Mouse (Mus musculus) hindlimb bud, embryonic 11.5 days (tissue): ENCODE results near the gene Acadvl.

Experiments used
- DNase-seq: peaks from one replicate; pipeline ENCODE4 v3.0.0-alpha.2; 2012; ENCODE audit warnings: low read depth, low spot score; ENCODE audit errors: extremely low spot score

Acadvl gene

GRCm38 (mm10) chr11:70014880-70015558, at the start of gene Acadvl:
TSS of gene Acadvl (minus strand) at chr11:70015411.
- no peak for DNase-seq

DNA sequence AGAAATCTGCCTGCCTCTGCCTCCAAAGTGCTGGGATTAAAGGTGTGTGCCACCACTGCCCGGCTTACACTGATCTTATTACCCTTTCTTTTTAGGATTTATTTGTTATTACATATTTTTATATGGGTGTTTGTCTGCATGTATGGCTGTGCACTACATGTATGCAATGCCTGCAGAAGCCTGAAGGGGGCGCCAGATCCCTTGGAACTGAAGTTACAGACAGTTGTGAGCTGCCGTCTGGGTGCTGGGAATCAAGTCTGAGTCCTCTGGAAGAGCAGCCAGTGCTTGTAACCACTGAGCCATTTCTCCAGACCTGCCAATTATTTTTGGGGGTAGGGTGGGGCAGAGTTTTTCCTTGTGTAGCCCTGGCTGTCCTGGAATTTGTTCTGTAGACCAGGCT, 47.8 kb upstream of the Acadvl start:
- DNase-seq = no peak

DNA sequence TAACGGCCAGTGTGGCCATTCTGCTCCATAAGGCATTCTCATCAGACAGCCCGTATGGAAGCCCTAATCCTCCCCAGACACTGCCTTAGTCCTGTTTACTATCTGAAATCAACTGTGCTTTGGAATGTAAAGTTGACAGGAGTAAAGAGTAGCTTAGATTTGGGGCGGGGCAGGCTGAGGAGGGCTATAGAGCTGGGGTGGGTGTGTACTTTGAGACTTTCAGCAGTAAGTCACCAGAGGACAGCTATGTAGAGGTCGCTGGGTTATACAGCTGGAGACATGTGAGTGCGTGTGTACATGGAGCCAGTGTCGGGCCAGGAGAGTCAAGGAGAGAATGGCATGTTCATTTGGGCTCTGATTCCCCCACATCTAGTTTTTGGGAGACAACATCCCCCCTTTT, 44.7 kb upstream of the Acadvl start:
- DNase-seq = no peak

- DNase-seq = no peak
Measured at GRCm38 (mm10) chr11:70057805-70058204, 42.6 kb upstream of the Acadvl start.

DNA sequence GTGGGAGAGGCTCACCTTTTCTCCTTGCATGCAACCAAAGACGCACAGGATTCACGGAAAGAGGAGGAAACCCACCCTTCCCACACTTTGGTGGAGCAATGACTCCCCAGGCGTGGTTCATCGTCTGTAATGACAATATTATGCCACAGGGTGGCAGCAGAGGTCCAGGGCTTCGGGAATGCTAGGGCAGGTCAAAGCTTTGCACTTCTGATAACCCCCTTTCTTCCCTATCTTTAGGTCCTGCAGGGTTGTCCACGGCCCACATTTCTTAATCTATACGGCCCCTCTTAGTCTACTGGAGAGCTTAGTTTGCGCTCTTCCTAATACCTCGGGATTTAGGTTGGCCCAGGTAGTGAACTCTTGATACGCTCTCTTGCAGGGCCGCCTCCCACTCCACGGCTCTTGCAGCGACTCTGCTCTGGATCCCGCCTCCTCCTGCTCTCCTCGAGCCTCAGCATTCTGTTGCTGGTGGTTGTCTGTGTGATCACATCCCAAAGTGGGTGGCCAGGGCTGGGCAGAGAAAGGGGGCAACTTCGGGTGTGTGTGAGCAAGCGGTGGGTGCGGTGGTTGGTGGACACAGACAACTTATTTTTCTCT, 40.5 kb upstream of the Acadvl start:
- DNase-seq = peak; percentile 70

- DNase-seq = no peak
Measured at GRCm38 (mm10) chr11:70053898-70054570, 38.8 kb upstream of the Acadvl start, which contains the start of gene Asgr1. TSS of gene Asgr1 (plus strand) at chr11:70054085.

GRCm38 (mm10) chr11:70053156-70053555, 37.9 kb upstream of the Acadvl start:
- no peak for DNase-seq

DNA sequence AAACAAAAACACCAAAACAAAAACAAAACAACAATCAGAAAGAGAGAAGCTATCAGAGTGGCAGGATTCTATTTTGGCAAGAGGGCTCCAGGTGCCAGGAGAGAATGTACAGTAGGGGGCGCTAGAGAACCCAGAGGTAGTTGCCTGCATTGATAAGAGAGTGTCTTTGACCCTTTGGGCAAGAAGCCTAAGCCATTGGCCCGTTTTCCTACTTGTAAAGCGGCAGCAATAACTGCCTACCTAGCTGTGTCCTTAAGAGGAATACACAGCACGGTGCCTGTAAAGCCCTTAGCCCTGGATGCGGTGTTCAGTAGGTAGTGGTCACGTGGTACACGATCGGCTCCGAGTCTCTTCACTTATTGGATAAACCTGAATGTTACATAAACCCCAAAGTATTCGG, 34.6 kb upstream of the Acadvl start:
- DNase-seq = no peak

- no peak for DNase-seq
Measured at GRCm38 (mm10) chr11:70049366-70049765, 34.2 kb upstream of the Acadvl start.

GRCm38 (mm10) chr11:70045435-70045834, 30.2 kb upstream of the Acadvl start:
- DNase-seq = no peak

DNA sequence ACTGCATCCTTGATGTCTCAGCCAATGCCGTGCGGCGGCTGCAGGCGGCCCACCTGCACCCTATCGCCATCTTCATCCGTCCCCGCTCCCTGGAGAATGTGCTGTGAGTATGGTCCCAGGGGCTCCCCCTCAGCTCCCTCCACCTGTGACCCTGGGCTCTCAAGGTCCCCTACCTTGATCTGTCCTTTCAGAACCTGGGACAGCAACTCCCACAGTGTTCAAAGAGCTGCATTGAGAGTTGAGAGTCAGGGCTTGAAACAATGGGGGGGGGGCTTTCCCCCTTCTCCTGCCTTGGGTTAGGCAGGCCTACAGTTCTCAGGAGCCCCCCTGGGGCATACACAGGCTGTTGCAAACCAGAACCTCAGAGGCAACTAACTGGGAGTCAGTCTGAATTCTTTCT, 28.5 kb upstream of the Acadvl start:
- no peak for DNase-seq

DNA sequence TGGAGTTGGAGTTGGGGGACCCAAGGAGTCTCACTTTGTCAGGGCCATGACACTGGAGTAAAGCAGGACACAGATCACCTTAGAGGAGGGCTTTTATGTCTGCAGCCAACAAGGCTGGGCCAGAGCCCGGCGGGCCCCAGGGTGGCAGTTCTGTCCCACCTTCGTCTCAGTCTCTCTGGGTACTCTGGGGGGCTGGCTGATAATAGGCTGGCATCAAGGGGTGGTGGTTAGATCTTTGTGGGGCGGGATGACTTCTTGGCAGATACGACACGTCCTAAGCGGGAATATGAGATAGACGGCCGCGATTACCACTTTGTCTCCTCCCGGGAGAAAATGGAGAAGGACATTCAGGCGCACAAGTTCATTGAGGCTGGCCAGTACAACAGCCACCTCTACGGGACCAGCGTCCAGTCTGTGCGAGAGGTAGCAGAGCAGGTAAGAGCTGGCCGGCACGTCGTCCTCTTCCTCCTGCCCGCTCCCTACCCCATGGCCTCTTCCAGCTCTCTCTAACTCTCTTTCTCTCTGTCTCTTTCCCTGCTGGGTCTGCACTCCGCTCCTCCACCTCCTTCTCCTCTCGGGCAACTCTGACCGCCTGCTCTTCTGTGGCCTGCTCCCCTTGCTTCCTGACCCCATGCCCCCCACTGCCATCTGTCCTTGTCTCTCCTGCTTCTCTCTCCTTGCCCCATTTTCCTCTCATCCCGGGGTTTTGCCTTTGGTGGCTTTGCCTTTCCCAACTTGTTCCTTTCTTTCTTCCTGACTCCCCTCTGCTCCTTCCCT, 27.3 kb upstream of the Acadvl start:
- DNase-seq = no peak

GRCm38 (mm10) chr11:70040184-70040583, 25.0 kb upstream of the Acadvl start:
- no peak for DNase-seq

GRCm38 (mm10) chr11:70039631-70040030, 24.4 kb upstream of the Acadvl start:
- no peak for DNase-seq

DNA sequence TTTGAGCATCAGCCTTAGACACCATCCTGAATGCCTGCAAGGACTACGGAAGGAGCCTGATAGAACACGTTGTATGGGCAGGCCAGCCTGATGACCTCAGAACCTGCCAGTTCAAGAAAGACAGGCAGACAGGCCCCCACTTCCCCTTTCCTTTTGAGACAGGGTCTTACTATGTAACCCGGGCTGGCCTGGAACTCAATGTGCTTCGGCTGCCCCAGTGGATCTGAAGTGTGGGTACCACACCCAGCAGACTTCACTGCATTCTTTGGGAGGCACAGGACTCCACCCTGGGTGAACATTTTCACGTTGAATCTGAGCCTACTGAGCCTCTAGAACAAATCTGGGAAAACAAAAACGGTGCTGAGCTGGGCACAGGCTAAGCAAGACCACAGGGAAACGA, 23.0 kb upstream of the Acadvl start:
- no peak for DNase-seq

DNA sequence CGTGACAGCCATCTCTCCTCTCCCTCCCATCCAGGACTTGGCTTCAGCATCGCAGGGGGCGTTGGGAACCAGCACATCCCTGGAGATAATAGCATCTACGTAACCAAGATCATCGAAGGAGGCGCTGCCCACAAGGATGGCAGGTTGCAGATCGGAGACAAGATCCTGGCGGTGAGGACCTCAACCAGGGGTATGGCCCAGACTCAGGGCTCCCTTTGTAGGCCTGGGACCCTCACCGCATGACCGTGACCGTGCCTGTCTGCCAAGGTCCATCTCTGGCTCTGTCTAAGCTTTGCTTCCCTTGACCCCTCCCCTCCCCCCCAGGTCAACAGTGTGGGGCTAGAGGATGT, 16.1 kb upstream of the Acadvl start:
- no peak for DNase-seq

GRCm38 (mm10) chr11:70030651-70031320, 15.6 kb upstream of the Acadvl start:
- no peak for DNase-seq

DNA sequence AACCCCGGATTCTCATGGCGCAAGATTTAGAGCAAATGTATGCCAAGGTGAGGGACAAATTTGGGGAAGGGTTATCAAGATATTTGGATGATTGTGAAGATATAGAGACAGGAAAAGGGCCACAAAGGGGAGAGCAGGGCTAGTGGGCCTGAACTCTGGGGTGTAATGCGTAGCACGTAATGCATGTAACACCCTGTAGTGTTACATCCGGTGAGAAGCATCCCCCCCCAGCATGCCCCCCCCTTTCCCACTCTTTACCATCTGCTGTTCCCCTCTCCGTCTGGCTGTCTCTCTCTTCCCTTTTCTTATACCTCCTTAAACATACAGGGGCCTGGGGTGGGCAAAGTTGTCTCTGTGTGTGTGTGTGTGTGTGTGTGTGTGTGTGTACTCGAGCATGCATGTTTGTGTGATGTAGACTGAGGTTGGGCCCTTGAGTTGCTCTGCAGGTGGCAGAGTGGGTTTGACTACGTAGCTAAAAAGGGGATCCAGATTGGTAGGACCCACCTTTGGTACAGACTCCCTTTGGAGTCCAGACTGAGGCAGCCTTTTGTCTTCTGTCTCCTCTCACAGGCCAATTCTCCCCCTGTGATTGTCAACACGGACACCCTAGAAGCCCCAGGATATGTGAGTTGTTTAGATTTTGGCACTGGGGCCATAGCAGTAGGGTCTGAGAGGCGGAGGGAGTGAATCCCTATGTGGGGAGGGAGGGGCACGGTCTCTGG, 14.8 kb upstream of the Acadvl start:
- DNase-seq = no peak

DNA sequence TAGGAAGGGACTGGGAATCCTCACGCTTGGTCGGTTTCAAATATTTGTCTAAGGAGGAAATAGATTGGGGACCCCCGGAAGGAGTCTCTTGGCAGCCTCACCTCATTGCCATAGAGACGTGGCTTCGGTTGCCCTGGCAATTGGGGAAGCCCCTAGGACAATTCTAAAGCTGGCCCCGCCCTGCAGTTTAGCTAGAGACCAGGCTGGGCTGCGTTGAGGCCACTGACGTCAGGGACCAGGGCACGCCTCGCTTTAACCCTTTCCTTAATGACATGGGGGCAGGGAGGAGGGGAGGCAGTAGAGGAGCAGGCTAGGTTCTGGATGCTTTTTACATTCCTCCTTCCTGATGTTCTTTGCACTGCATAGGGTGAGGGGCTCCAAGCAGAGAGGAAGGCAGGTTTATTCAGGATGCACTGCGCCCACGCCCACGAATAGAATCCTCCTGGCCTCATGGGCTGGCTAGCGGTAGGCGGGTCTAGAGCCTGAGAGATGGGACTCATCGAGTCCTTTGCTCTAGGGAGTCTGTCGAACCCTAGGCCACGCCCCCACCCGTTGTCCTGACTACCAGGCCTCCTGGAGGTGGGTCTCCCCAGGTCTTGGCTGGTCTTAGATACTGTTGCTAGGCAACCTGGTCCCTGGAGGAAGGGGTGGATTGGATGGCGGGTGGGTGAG, 14.1 kb upstream of the Acadvl start:
- DNase-seq = peak; percentile 70
